In the genomic region with DNA sequence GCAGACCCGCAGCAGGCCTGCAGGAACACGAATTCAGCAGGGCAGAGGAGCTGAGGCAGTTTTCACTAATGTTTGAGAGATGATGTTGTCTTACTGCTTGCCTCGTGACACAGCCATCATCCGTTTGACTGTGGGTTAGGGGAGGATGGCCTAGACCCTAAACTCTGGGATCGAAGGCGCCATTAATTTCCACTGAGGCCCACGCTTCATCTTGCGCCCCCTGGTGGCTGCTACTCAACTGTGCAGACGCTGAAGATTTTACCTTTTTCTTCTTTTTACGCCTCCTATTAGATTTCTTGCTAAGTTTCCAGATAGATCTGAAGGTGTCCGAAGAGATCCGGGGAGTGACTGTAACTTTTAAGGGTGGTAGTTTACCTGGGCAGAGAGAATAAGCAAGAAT, we compare ENCODE assay signal across 9 mouse cellular contexts. TPM values are rescaled to one million over a fixed set of nuclear protein-coding genes. Genes with fewer than 3 reads are reported as not detected.
A peak's percentile ranks its signal among the peaks of the same experiment; 100 is the strongest.
DNase-seq lines count a peak whose midpoint lies in the region; ATAC-seq lines count a peak whose summit lies in the region.
"Had no signal": no experiment of that assay in that cellular context is flagged by ENCODE, and none has a peak within 500 bp of the region (broad histone marks: within the 10 kb centered on the region; RNA-seq: fewer than 3 reads in every experiment).

No protein-coding gene starts in this region.

- H3K36me3 ChIP-seq in forebrain, embryonic 14.5 days (ENCODE audit: control insufficient read depth, insufficient read depth, low read length) = no peaks in the 10 kb centered on the region
- H3K36me3 ChIP-seq in forebrain, embryonic 13.5 days (ENCODE audit: poor library complexity, severe bottlenecking) = no peaks in the 10 kb centered on the region
- H3K36me3 ChIP-seq: limb, embryonic 12.5 days had no signal

- H3K9me3 ChIP-seq in forebrain, embryonic 14.5 days (replicated peaks; ENCODE audit: control insufficient read depth, low read length) = no peaks in the 10 kb centered on the region
- no peaks in the 10 kb centered on the region for H3K9me3 ChIP-seq in forebrain, embryonic 13.5 days (replicated peaks)
- H3K9me3 ChIP-seq: limb, embryonic 12.5 days had no signal

- H3K9ac ChIP-seq in forebrain, embryonic 14.5 days (ENCODE audit: low read length) = no peak overlapping the region
- no peak overlapping the region for H3K9ac ChIP-seq in forebrain, embryonic 13.5 days
- H3K9ac ChIP-seq: limb, embryonic 12.5 days had no signal

- no peak overlapping the region for H3K27ac ChIP-seq in forebrain, embryonic 14.5 days (ENCODE audit: low read depth, low read length)
- no peak overlapping the region for H3K27ac ChIP-seq in forebrain, embryonic 13.5 days
- H3K27ac ChIP-seq: limb, embryonic 12.5 days had no signal

- ATAC-seq in forebrain, embryonic 14.5 days = no peak
- no peak; the same call in 1 of the 2 replicates for ATAC-seq in forebrain, embryonic 13.5 days
- ATAC-seq in frontal cortex, adult (ENCODE audit: low TSS enrichment) = no peak

- DNase-seq in forebrain, embryonic 14.5 days (ENCODE audit: low spot score) = peak; percentile 60
- peak; percentile 56 for DNase-seq in right cerebral cortex, postnatal 4 days
- no peak for DNase-seq in right cerebral cortex, postnatal 36 days (ENCODE audit: low spot score in 2 of 2)
- peak; percentile 72 for DNase-seq in embryo, embryonic 10.5 days (ENCODE audit: low spot score)
- DNase-seq in induced T-regulatory cell, adult 2 months (ENCODE audit: low read depth) = peak; percentile 83
- peak; percentile 84 for DNase-seq in naive thymus-derived CD4-positive, alpha-beta T cell, adult 2 months (ENCODE audit: low read depth)

- 33% methylated on average over 12 of the region's 12 CpGs for WGBS in forebrain, embryonic 14.5 days
- WGBS in forebrain, embryonic 13.5 days = 36% methylated on average over 12 of the region's 12 CpGs

- H3K27me3 ChIP-seq in forebrain, embryonic 14.5 days (replicated peaks; ENCODE audit: control insufficient read depth, insufficient read depth, low read length) = no peaks in the 10 kb centered on the region
- H3K27me3 ChIP-seq in forebrain, embryonic 13.5 days = no peaks in the 10 kb centered on the region
- H3K27me3 ChIP-seq: limb, embryonic 12.5 days had no signal

- H3K4me1 ChIP-seq in forebrain, embryonic 14.5 days (ENCODE audit: control insufficient read depth, insufficient read depth, low read length) = no peaks in the 10 kb centered on the region
- 0 out of 2 replicates have a peak, but pooled peaks cover 6% of the 10 kb centered on the region for H3K4me1 ChIP-seq in forebrain, embryonic 13.5 days

- H3K4me2 ChIP-seq in forebrain, embryonic 14.5 days (ENCODE audit: low read length) = no peak overlapping the region
- no peak overlapping the region for H3K4me2 ChIP-seq in forebrain, embryonic 13.5 days

- no peak overlapping the region for H3K4me3 ChIP-seq in forebrain, embryonic 14.5 days (ENCODE audit: low read depth, low read length)
- no peak overlapping the region for H3K4me3 ChIP-seq in forebrain, embryonic 13.5 days
- H3K4me3 ChIP-seq: limb, embryonic 12.5 days had no signal

RNA-seq across cellular contexts. Expression of gene Rnf7, which starts 13.3 kb away (rescaled TPM):
- 228 and 271 TPM in 2 replicates for polyA plus RNA-seq in forebrain, embryonic 14.5 days (2014; fragmentation: Nextera tagmentation; extraction: Ambion mirVana)
- 235 and 239 TPM in 2 replicates for polyA plus RNA-seq in forebrain, embryonic 13.5 days (2015; fragmentation: Nextera tagmentation; extraction: Ambion mirVana)

RNA-seq across cellular contexts. Expression of gene Gm28729, which starts 33.3 kb away (rescaled TPM):
- 0.28 TPM in 1 of 2 replicates, not detected in the other for polyA plus RNA-seq in forebrain, embryonic 14.5 days (2014; fragmentation: Nextera tagmentation; extraction: Ambion mirVana)
- polyA plus RNA-seq in forebrain, embryonic 13.5 days (2015; fragmentation: Nextera tagmentation; extraction: Ambion mirVana) = 0.10 and 0.14 TPM in 2 replicates
- polyA plus RNA-seq: limb, embryonic 12.5 days had no signal

Comparison
In these comparisons a context has a peak if more than half of its experiments do, and no peak if none do; other contexts are left out.
1. DNase-seq: peak in forebrain, embryonic 14.5 days (single experiment), right cerebral cortex, postnatal 4 days (single experiment), embryo, embryonic 10.5 days (single experiment), induced T-regulatory cell, adult 2 months (single experiment) and naive thymus-derived CD4-positive, alpha-beta T cell, adult 2 months (single experiment); none in right cerebral cortex, postnatal 36 days (0 of 2).